Mouse (Mus musculus) cerebellum, adult 2 months (tissue): Measurements from ENCODE around the gene Gars.

Experiments used
- CTCF ChIP-seq: fragments of 200-500 bp; IDR thresholded peaks from 2 replicates; pipeline ENCODE4 v1.5.1; 2011; ENCODE audit warnings: low read depth, mild to moderate bottlenecking, control low read depth, low read length, moderate library complexity, borderline replicate concordance; ENCODE audit not compliant: insufficient read depth
- POLR2A ChIP-seq: fragments of 200-500 bp; IDR thresholded peaks from 2 replicates; pipeline ENCODE4 v1.6.1; 2011; ENCODE audit warnings: low read length, control low read depth, borderline replicate concordance; ENCODE audit not compliant: insufficient read depth

GRCm38 (mm10) chr6:55008401-55008800 lies 29.4 kb upstream of the Gars start:
- no peak for TF ChIP-seq CTCF
- no peak for TF ChIP-seq POLR2A
